Mouse (Mus musculus) myocyte (in vitro differentiated cells): ENCODE results near the gene Amh. TPM values are rescaled to one million over a fixed set of nuclear protein-coding genes. Genes with fewer than 3 reads are reported as not detected.

Experiments
- H3K27me3 ChIP-seq: one replicate; pipeline ENCODE4 v1.6.1; 2011; ENCODE audit not compliant: control insufficient read depth, insufficient read depth, insufficient read length
- H3K36me3 ChIP-seq: one replicate; pipeline ENCODE4 v1.6.1; 2011; ENCODE audit not compliant: control insufficient read depth, insufficient read depth
- H3K4me2 ChIP-seq: one replicate; pipeline ENCODE4 v1.6.1; 2011; ENCODE audit warnings: low read depth, control low read depth
- H3K4me3 ChIP-seq: one replicate; pipeline ENCODE4 v1.5.1; 2011; ENCODE audit warnings: mild to moderate bottlenecking, control low read depth, moderate library complexity
- H3K79me2 ChIP-seq: one replicate; pipeline ENCODE4 v1.6.1; 2011; ENCODE audit not compliant: control insufficient read depth, insufficient read depth
- H3ac ChIP-seq: one replicate; pipeline ENCODE4 v1.6.1; 2011; ENCODE audit not compliant: control insufficient read depth, insufficient read length
- CEBPB ChIP-seq: IDR thresholded peaks from 2 replicates; pipeline ENCODE4 v1.6.1; 2011; ENCODE audit warnings: mild to moderate bottlenecking, moderate library complexity; ENCODE audit not compliant: poor library complexity, insufficient read depth, severe bottlenecking
- E2F4 ChIP-seq: IDR thresholded peaks from one replicate; pipeline ENCODE4 v1.6.1; 2011; ENCODE audit warnings: mild to moderate bottlenecking, control low read depth, moderate library complexity; ENCODE audit not compliant: insufficient read depth
- MAX ChIP-seq: IDR thresholded peaks from one replicate; pipeline ENCODE4 v1.6.1; 2011; ENCODE audit warnings: low read depth, mild to moderate bottlenecking, control low read depth
- MYOD1 ChIP-seq, 3 experiments: IDR thresholded peaks; one replicate each; pipeline ENCODE4 v1.6.1; 2011; ENCODE audit warnings: control low read depth in 2 of 3, low read depth in 2 of 3, mild to moderate bottlenecking in 2 of 3, moderate library complexity in 1 of 3; ENCODE audit not compliant: insufficient read length in 2 of 3, control insufficient read depth in 1 of 3
- MYOG ChIP-seq, 3 experiments: IDR thresholded peaks; one replicate each; pipeline ENCODE4 v1.6.1; 2011; ENCODE audit warnings: control low read depth in 2 of 3, low read depth in 2 of 3, mild to moderate bottlenecking in 2 of 3; ENCODE audit not compliant: insufficient read length in 2 of 3, control insufficient read depth in 1 of 3, insufficient read depth in 1 of 3
- POLR2A ChIP-seq: IDR thresholded peaks from one replicate; pipeline ENCODE4 v1.6.1; 2011; ENCODE audit warnings: low read depth, mild to moderate bottlenecking, control low read depth, moderate library complexity; ENCODE audit not compliant: insufficient read length
- POLR2AphosphoS2 ChIP-seq: IDR thresholded peaks from one replicate; pipeline ENCODE4 v1.6.1; 2011; ENCODE audit warnings: low read depth, control low read depth; ENCODE audit not compliant: insufficient read length
- REST ChIP-seq: IDR thresholded peaks from one replicate; pipeline ENCODE4 v1.6.1; 2011; ENCODE audit warnings: mild to moderate bottlenecking, control low read depth, moderate library complexity; ENCODE audit not compliant: insufficient read depth, insufficient read length
- SRF ChIP-seq: IDR thresholded peaks from one replicate; pipeline ENCODE4 v1.6.1; 2011; ENCODE audit warnings: low read depth; ENCODE audit not compliant: control insufficient read depth, insufficient read length
- TCF12 ChIP-seq: IDR thresholded peaks from one replicate; pipeline ENCODE4 v1.6.1; 2011; ENCODE audit warnings: mild to moderate bottlenecking, control low read depth; ENCODE audit not compliant: poor library complexity, insufficient read depth, severe bottlenecking
- TCF3 ChIP-seq: IDR thresholded peaks from one replicate; pipeline ENCODE4 v1.6.1; 2011; ENCODE audit warnings: low read depth, control low read depth; ENCODE audit not compliant: insufficient read length
- USF1 ChIP-seq: IDR thresholded peaks from one replicate; pipeline ENCODE4 v1.6.1; 2011; ENCODE audit warnings: low read depth, mild to moderate bottlenecking, control low read depth, moderate library complexity
- polyA plus RNA-seq: library from polyadenylated mRNA; unstranded; fragments of >200 nt; fragmentation: generic; extraction: Trizol; gene quantifications from one replicate; pipeline ENCODE4 v1.2.1, GENCODE M21; 2012; ENCODE audit warnings: missing spikeins

The Amh gene
- polyA plus RNA-seq, 1 experiment = 0.76 TPM

DNA sequence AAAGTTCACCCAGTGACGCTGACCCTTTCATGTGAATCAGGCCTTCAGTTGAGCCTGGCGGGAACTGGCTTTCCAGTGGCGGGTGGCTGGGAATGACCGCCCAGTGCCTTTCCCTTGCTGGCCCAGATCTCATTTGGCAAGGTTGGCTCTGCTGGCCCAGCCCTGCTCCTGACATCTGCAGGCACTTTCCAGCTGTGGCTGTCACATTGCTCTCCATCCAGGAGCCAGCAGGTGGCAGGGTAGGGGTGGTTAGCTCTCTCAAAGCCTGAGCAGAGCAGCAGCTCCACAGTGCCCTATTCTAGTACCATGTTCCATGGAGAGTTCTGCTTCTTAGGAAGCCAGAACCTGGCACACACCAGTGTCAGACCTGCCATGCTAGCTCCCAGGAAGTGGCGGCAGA lies 47.3 kb upstream of the Amh start:
- H3K4me3 ChIP-seq = no peak overlapping the region

GRCm38 (mm10) chr10:80758651-80759050 lies 46.4 kb upstream of the Amh start:
- TF ChIP-seq MYOD1 (IDR thresholded peaks at IDR 0.05; ENCODE audit: control insufficient read depth in 1 of 3, insufficient read length in 2 of 3, low read depth in 2 of 3) (peak in 1 of 3 experiments; percentile 43), USF1 (peak; percentile 67), E2F4 (no peak), TCF12 (no peak), MYOG (IDR thresholded peaks at IDR 0.05; ENCODE audit: control insufficient read depth in 1 of 3, insufficient read depth in 1 of 3, insufficient read length in 2 of 3, low read depth in 2 of 3) (no peak)
- Histone ChIP-seq H3K4me3 (no peak overlapping the region), H3K4me2 (peak overlapping the region; percentile 82), H3ac (no peak overlapping the region), H3K27me3 (no peaks in the 10 kb centered on the region), H3K36me3 (no peaks in the 10 kb centered on the region), H3K79me2 (peaks cover 82% of the 10 kb centered on the region)

More for the DNA sequence above, 47.3 kb upstream of the Amh start:
- no peak overlapping the region for H3ac ChIP-seq
- TF ChIP-seq MYOD1 (IDR thresholded peaks at IDR 0.05; ENCODE audit: control insufficient read depth in 1 of 3, insufficient read length in 2 of 3, low read depth in 2 of 3) (peak; percentile 6 to 62 (median 52)), MYOG (IDR thresholded peaks at IDR 0.05; ENCODE audit: control insufficient read depth in 1 of 3, insufficient read depth in 1 of 3, insufficient read length in 2 of 3, low read depth in 2 of 3) (peak in 1 of 3 experiments; percentile 46), POLR2A (no peak), SRF (peak; percentile 2)
- peaks cover 74% of the 10 kb centered on the region for H3K79me2 ChIP-seq
- no peaks in the 10 kb centered on the region for H3K36me3 ChIP-seq
- H3K27me3 ChIP-seq = no peaks in the 10 kb centered on the region
- H3K4me2 ChIP-seq = peak overlapping the region; percentile 82

DNA sequence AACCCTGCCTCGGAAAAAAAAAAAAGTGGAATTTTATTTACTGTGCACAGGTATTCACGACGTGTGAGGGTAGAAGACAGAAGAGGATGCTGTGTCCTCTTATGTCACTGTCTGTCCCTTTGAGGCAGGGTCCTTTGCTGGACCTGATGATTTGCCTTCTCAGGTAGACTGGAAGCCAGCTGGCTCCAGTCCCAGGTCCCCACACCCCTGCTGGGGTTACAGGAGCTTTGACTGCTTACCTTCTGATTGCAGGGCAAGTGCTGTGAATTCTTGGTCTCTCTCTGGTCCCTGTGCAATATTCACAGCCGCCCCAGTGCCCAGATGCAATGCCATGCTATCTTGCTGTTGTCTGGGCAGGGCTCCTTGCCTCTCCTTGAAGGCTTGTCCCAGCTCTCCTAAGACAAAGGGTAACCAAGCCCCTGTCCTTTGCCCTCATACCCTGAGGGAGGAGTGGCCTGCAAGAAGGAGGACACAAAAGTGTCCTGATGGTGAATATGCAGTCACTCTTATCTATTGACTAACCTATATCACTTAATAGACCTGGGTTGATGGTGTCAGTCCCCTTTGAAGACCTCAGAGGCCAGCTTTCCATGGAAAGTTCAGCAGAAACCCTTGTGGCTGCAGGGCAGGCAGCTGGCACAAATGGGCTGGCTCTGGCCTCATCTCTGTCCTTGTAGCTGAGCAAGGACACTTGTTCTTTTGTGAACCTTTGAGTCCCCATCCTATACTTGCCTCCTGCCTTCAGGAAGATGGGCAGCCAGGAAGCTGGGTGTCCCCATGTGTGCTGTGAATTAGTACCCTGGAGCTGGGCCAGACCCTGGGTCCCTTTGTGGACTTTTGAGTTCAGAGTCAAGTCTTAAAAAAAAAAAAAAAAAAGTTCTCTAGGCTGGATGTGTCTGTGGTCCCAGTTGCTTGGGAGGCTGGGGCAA lies 44.2 kb upstream of the Amh start:
- H3K27me3 ChIP-seq = no peaks in the 10 kb centered on the region
- H3K4me3 ChIP-seq = no peak overlapping the region
- H3K79me2 ChIP-seq = peaks cover 95% of the 10 kb centered on the region
- no peak overlapping the region for H3ac ChIP-seq
- TF ChIP-seq POLR2A (no peak), E2F4 (no peak), MYOG (IDR thresholded peaks at IDR 0.05; ENCODE audit: control insufficient read depth in 1 of 3, insufficient read depth in 1 of 3, insufficient read length in 2 of 3, low read depth in 2 of 3) (peak in 1 of 3 experiments; percentile 33)
- no peaks in the 10 kb centered on the region for H3K36me3 ChIP-seq
- no peak overlapping the region for H3K4me2 ChIP-seq

- Histone ChIP-seq H3K36me3 (peaks cover 3% of the 10 kb centered on the region), H3K27me3 (no peaks in the 10 kb centered on the region), H3K4me2 (no peak overlapping the region), H3ac (no peak overlapping the region), H3K79me2 (peaks cover 86% of the 10 kb centered on the region), H3K4me3 (no peak overlapping the region)
- no peak for TF ChIP-seq MYOG (IDR thresholded peaks at IDR 0.05; ENCODE audit: control insufficient read depth in 1 of 3, insufficient read depth in 1 of 3, insufficient read length in 2 of 3, low read depth in 2 of 3)
- no peak for TF ChIP-seq MAX
- TF ChIP-seq TCF3 = no peak
These were observed 43.2 kb upstream of the Amh start for GRCm38 (mm10) chr10:80761821-80762220.

DNA sequence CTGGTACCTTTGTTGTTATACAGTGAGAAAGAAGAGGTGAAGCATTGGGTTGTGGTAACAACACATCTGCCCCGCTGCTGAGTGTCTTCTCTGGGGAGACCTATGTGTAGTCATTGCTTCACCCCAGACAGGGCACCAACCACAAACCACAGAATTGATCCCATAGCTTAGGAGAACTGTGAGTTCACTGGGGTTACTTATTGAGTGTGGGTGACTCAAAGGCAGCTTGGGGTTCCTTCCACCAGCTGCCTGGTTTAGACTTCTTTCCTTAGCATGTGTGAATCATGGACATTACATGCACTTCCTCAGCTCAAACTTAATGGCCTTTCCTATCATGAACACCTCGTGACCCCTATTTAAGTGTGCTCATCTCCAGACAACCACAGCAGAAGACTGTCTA lies 41.5 kb upstream of the Amh start:
- Histone ChIP-seq H3ac (no peak overlapping the region), H3K36me3 (peaks cover 16% of the 10 kb centered on the region), H3K4me3 (no peak overlapping the region), H3K79me2 (peaks cover 74% of the 10 kb centered on the region), H3K4me2 (peak overlapping the region; percentile 44), H3K27me3 (no peaks in the 10 kb centered on the region)
- TF ChIP-seq MYOD1 (IDR thresholded peaks at IDR 0.05; ENCODE audit: control insufficient read depth in 1 of 3, insufficient read length in 2 of 3, low read depth in 2 of 3) (peak in 1 of 3 experiments; percentile 44), CEBPB (peak; percentile 84), USF1 (peak; percentile 69), TCF12 (no peak), SRF (no peak), TCF3 (no peak), E2F4 (no peak), MAX (no peak), POLR2AphosphoS2 (no peak), POLR2A (no peak), MYOG (IDR thresholded peaks at IDR 0.05; ENCODE audit: control insufficient read depth in 1 of 3, insufficient read depth in 1 of 3, insufficient read length in 2 of 3, low read depth in 2 of 3) (no peak), REST (no peak)
